Mouse (Mus musculus) right cerebral cortex, postnatal 36 days (tissue): Measurements from ENCODE around the gene Prr12.

ENCODE experiments used
- DNase-seq, 2 experiments: peaks; one replicate each; pipeline ENCODE4 v3.0.0; 2022; ENCODE audit warnings: low spot score in 2 of 2, mixed read lengths in 1 of 2

The Prr12 gene

DNA sequence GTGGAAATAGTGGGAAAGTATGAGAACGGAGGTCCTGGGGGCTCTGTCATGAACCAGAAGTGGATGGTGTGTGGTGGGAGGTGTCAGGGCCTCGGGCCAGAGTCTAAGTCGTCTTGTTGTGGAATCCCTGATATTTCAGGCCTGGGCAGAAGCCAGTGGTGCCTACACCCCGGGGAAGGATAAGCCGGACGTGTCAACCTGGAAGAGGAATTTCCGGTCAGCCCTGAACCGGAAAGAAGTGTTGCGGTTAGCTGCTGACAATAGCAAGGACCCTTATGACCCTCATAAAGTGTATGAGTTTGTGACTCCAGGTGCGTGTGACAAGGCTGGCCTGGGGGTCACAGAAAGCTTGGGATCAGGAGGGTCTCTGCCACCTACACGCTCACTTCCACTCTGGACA, 52.9 kb downstream of the Prr12 start:
- no peak for DNase-seq

DNA sequence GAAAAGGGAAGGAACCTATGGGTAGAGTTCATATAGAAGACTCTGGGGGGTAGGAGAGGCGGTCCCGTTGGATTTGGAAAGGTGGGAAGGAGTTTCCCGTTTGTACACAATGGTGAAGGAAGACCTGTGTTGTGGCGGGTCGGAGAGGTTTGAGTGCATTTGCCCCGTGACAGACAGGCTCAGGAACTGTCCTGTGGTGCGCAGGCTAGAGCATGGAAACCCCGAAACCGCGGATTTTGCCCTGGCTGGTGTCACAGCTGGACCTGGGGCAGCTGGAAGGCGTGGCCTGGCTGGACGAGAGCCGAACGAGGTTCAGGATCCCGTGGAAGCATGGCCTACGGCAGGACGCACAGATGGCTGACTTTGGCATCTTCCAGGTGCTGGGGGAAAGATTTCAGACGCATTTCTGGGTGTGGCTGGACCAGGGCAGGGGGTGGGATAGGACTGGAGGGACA, 54.2 kb downstream of the Prr12 start, which contains the start of gene Bcl2l12:
Gene Bcl2l12, minus strand, starts transcription at position 212 of the 455 bp plus-strand sequence.
- no peak for DNase-seq

DNA sequence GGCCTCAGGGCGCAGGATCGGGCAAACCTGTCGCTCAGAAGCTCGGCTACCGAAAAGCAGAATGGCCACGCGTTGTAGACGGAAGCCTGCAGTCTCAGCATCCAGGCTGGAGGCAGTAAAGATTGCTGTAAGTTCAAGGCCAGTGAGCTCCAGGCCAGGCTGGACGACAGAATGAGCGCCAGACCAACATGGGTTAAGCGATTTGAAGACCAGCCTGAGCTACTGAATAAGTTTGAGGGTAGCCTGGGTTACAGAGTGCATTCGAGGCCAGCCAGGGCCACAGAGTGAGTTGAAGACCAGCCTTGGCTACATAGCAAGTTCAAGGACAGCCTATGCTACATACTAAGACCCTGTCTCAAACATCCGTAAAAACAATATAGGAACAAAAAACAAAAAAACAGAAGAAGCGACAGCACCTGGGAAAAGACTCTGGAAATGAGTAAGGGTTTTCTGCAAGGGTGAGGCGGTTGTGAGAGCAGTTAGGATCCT, 54.7 kb downstream of the Prr12 start:
- DNase-seq = no peak

DNA sequence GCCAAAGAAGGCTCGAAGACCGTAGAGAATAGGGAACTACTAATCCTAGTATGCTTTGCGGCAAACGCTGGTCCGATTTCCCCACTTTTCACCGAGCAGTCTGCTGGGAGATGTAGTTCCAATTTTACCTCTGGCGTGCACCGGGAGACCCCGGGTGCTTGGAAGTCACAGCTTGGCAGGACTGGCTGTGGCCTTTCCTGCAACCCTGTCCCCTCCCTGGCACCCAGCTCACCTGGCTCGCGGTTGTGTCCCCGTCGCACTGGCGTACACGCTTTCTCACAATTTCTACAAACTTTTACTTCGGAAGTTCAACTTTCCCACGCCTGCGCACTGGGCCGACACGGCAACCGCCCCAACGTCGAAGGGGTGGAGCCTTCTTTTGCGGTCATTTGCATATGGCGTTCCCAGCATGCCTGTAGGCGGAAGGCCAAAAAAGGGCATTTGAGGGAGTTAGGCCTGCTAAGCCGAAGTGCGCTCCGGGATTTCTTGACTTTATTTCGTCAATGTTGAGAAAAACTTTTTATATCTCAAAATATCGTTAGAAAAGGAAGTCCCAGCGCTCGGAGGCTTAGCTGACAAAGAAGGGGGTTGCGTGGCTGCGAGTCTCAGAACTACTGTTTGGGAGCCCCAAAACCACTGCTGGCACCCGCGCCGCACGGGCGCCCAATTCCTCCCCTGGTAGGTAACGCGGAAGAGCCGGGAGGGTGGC, 55.3 kb downstream of the Prr12 start, which contains the start of gene Irf3:
Gene Irf3, plus strand, starts transcription at position 418 of the 709 bp plus-strand sequence.
- DNase-seq = peak; percentile 91 to 94

DNA sequence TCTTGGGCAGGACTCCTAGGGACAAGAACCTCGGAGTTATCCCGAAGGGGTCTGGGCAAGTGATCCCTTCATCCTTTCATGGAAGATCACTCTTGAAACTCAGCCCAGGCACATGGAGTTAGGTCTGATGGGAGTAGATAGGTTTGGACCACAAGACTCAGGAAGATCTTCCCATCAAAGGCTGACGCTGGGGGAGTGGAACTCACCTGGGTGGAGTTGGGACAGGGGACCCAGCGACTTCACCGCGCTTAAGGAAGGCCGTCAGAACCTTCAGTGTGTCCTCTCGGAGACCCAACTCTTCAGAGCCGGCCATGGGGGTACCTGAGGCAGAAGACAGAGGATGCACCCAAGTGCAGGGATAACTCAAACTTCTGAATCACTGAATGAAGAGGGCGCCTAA, 56.0 kb downstream of the Prr12 start:
- DNase-seq = no peak

DNA sequence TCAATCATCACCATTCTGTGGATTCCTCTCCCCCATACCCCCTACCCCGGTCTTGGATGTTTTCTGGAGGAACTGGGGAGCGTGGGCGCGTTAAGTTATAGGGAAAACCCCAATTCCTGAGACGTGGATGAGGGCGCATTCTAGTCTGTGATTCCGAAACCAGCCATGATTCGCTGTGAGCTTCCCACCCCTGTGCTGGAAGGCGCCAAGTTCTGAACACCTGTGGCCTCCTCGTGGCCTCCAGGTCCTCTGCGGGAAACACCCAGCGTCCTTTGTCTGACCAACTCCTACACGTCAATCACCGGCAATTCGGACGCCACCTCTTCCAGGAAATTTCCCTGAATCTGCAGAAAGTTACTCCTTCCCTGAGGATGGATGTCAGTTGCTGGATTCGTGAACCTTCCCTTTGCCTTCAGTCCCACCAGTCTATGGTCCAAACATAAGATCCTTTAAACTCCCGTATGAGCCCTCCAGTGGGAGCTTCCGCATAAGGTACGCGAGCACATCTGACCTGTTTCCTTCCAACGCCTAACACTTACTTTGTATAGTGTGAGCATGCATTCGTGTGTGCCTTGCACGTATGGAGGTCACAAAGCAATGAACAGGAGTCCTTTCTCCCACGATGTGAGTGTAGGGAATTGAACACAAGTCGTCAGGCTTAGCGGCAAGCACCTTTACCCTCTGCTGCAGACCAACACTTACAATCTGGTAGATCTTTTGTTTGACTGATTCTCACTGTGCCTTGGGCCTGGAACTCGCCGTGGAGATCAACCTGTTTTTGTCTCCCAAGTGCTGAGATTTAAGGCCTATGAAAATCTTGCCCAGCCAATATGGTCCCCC, 65.6 kb downstream of the Prr12 start:
- no peak for DNase-seq

DNA sequence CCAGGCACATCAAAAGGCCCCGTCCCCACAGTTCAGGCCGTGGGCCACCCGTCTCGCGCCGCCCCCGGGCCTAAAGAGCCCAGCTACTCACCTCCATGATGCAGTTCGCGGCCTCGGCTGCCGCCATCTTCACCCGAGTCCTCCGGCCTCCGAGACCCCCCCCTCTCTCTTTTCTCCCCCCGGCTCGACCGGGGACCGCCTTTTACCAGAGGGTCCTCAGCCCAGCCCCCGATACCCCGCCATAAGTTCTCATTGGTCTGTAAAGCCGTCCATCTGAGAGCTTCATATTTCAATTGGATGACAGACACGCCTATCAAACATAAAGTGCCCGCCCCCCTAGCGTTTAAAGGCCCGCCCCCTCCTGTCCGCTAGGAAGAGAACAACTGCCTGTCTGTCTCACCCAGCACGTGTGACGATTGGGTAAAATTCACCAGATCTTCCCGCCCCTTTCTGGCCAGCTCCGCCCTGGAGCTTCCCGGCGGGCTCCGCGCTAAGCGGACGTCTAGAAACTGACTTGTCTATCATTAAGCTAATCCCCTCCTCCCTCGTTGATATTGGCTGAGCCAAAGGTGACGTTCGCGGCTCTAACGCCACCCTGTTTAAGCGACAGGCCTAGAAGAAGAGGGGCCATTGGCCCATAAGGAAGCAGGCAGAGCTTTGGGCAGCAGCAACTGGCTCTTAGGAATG, 66.3 kb downstream of the Prr12 start, which contains the start of gene Prmt1:
Gene Prmt1, minus strand, starts transcription at position 377 of the 687 bp plus-strand sequence.
- peak; percentile 99 to 100 for DNase-seq

DNA sequence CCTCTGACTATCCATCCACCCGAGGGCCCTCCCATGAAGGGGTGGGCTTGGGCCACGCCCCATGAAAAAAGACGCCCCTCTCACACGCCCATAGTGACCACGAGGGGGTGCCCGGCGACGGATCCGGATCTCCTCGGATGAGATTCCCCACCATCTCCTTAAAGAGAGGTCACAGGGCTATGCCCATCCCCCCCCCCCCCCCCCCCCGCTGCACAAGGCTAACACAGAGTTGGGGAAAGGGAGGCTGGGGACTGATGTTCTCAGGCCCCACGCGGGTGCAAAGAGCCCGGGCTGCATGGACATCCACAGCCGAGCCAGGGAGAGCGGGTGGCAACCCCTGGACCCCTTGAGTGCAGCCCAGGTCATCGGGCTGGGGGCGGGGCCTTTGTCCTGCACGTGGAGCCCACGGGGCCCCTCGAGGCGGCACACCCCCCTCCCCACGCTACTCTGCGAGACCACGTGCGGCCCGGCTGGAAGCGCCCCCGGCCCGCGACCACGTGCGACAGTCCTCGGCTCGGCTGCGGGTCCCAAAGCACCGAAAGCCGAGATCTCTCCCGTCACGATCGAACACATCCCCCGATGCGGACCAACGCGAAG, 67.0 kb downstream of the Prr12 start:
- DNase-seq = peak in 1 of 2 experiments; percentile 45

DNA sequence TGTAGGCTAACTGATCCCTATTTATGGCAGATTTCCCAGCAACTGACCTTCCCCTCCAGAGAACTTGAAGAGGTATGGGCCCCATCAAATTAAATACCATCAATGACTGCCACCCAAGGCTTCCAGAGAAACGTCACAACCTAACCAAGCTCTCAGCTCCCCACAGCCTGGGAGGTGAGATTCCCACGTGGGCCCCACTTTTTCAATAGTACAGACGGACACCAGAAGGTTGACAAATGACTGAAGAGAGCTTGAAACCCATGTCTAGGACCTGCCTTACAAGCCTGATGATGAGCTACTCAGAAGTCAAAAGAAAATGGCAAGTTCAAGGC, 67.9 kb downstream of the Prr12 start:
- DNase-seq = no peak

DNA sequence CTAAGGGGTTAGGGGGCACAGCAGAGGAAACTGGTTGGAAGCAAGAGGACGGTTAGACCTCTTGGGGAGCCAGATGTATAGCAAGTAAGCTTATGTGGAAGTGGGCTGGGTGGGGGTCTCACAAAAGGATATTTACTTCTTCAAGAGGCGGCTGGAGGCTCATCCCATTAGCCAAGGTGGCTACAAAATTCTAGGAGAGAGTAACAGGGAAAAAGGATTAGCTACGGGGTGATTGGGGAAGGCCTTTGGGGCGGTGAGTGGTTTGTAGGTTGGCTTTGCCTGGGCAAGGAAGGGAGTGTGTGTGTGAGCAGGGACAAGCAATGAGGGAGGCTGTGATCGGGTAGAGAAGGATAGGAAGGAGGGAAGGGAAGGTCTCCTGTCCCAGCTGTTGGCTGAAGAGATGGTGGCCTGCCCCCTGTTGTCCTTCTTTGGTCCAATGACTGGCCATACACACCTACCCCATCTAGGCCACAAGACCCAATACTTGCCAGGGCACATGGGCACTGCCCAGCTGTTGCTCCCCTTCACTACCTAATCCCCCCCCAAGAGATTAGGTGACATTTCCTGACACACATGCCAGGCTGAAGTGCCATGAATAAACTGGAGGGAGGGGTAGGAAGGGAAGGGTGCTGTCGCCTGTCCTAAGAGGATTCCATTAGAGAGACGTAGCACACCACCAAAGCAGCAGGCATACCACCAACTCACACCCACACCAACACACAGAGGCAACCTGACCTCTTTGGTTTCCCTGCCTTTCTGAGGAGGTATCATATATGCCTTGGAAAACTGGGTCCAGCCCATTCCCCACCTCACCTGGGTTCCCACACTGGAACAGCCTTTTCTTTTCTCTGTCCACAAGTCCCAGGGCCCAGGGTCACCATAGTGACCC, 68.5 kb downstream of the Prr12 start:
- no peak for DNase-seq

DNA sequence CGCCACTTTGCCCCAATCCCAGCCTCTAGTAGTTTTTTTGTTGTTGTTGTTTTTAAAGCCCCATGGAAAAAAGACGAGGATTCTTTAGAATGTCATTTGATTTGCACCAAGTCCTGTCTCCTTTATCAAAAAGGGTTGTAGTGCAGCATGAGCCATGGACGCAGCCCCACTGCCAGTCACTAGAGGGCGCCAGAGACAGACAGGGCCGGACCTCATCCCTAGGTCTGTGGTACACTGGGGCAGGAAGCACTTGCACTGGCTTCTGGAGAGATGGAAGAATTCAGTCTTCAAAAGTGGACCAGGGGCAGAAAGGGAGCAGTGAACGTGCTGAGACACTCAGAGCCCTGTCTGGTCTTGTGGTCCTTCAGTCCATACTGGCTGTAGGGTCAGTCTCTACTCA, 69.6 kb downstream of the Prr12 start:
- peak in 1 of 2 experiments; percentile 70 for DNase-seq

DNA sequence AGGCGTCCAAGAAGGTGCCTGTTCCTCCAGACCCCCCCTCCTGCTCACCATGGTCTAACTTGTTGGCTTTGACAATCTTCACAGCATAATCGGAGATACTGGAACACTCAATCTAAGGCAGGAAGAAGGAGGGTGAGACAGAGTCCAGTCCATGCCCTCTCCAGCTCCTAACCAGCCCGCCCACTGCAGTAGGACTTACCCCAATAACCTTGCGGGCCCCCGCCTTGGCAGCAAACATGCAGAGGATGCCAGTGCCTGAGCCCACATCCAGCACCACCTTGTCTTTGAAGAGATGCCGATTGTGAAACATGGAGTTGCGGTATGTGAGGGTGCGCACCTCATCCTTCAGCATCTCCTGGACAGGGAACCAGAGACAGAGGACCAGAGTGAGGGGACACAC, 71.1 kb downstream of the Prr12 start:
- no peak for DNase-seq

DNA sequence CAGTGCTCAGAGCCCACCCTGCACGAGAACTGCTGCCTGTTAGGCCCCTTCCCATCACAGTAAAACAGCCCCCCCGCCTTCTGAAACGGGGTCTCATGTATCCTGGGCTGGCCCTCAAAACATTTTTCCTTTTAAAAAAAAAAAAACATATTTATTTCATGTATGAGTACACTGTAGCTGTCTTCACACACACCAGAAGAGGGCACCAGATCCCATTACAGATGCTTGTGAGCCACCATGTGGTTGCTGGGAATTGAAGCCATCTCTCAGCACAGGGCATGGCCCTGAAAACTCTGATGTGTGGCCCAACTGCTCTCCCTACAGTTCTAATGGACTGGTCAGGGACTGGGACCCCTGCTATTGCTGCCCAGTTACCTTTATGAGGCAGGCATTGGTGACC, 74.4 kb downstream of the Prr12 start:
- no peak for DNase-seq
